Mouse (Mus musculus) heart, adult 2 months (tissue): ENCODE data around the gene Atp11a. TPM values are rescaled to one million over a fixed set of nuclear protein-coding genes. Genes with fewer than 3 reads are reported as not detected.

Experiments used
- DNase-seq, 2 experiments: peaks; one replicate each; pipeline ENCODE4 v3.0.0; 2021
- H3K27ac ChIP-seq: fragments of 200-600 bp; 2 replicates; pipeline ENCODE4 v1.8.1; 2022
- H3K27me3 ChIP-seq: fragments of 200-500 bp; 2 replicates; pipeline ENCODE4 v1.6.1; 2012; ENCODE audit warnings: mild to moderate bottlenecking, low read length, inconsistent platforms, mixed read lengths; ENCODE audit not compliant: control insufficient read depth, insufficient read depth
- H3K36me3 ChIP-seq: fragments of 200-500 bp; 2 replicates; pipeline ENCODE4 v1.6.1; 2012; ENCODE audit warnings: low read length, inconsistent platforms; ENCODE audit not compliant: control insufficient read depth, insufficient read depth
- H3K4me1 ChIP-seq: fragments of 200-500 bp; 2 replicates; pipeline ENCODE4 v1.6.1; 2011; ENCODE audit warnings: low read length; ENCODE audit not compliant: control insufficient read depth, insufficient read depth
- H3K4me3 ChIP-seq: fragments of 200-600 bp; 2 replicates; pipeline ENCODE4 v1.8.1; 2022
- H3K79me2 ChIP-seq: fragments of 200-500 bp; replicated peaks from 2 replicates; pipeline ENCODE4 v1.6.1; 2012; ENCODE audit warnings: mild to moderate bottlenecking, inconsistent platforms, low read length, moderate library complexity, mixed read lengths; ENCODE audit not compliant: control insufficient read depth, insufficient read depth
- H3K9ac ChIP-seq: fragments of 200-500 bp; 2 replicates; pipeline ENCODE4 v1.6.1; 2012; ENCODE audit warnings: low read depth, mild to moderate bottlenecking, control low read depth, inconsistent platforms, low read length, mixed read lengths
- CTCF ChIP-seq: fragments of 200-600 bp; IDR thresholded peaks from 2 replicates; pipeline ENCODE4 v1.8.1; 2022; ENCODE audit warnings: antibody characterized with exemption, mild to moderate bottlenecking, moderate library complexity
- EP300 ChIP-seq: fragments of 200-500 bp; IDR thresholded peaks from 2 replicates; pipeline ENCODE4 v1.6.1; 2011; ENCODE audit warnings: low read depth, low read length, control low read depth; ENCODE audit not compliant: insufficient read depth
- POLR2A ChIP-seq: fragments of 200-500 bp; IDR thresholded peaks from 2 replicates; pipeline ENCODE4 v1.6.1; 2011; ENCODE audit warnings: mild to moderate bottlenecking, low read depth, low read length, control low read depth; ENCODE audit not compliant: insufficient read depth
- WGBS: fragments of 180-500 bp; shearing (Covaris S2); methylation state at CpG from one replicate; pipeline ENCODE4 v1.1.7; 2018; 5-methylcytosine and 5-hydroxymethylcytosine counted together
- intact Hi-C: fragments of 180-260 bp; cut with DNase I; formaldehyde crosslinking; loops from one replicate; pipeline ENCODE4 v1.15.1; 2025
- polyA plus RNA-seq: library from polyadenylated mRNA; depleted of rRNA; stranded (reverse); fragments of >200 nt; gene quantifications from 2 replicates; pipeline ENCODE4 v1.2.3, GENCODE M21; 2012
- total RNA-seq, 2 experiments: library from RNA; stranded (reverse); gene quantifications; 2 replicates each; pipeline ENCODE4 v1.2.3; 2021

The Atp11a gene
- total and polyA plus RNA-seq, 3 experiments: 56.0 to 80.1 (median 79.5) TPM

GRCm38 (mm10) chr8:12804909-12805308 is 48.1 kb downstream of the Atp11a start:
- intact Hi-C loops: no loop called here
- WGBS: 71% methylated on average over 5 of the region's 5 CpGs

DNA sequence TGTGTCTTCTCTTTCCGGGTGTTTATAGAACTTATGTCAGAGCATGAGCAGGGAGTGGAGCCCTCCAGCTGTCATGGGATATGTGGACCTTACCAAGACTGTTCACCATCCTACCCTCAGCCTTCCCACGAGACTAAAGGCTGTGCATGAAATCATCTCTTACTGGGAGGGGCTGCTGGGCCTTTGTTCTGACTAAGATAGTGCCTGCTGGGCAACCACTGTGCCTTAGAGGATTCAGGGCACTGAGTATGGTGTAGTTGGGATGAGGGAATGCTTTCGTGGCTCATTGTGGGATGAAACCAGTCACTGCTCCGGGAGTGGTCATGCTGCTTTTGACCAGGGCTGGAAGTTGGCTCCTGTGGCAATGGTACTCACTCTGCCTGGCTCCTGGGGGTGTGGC is 48.8 kb downstream of the Atp11a start:
- Histone ChIP-seq H3K27me3 (no peaks in the 10 kb centered on the region), H3K27ac (no peak overlapping the region), H3K36me3 (no peaks in the 10 kb centered on the region), H3K4me3 (no peak overlapping the region), H3K9ac (no peak overlapping the region), H3K4me1 (peaks cover 22% of the 10 kb centered on the region), H3K79me2 (no peaks in the 10 kb centered on the region; the same call in 1 of the 2 replicates)
- 73% methylated on average over 4 of the region's 4 CpGs for WGBS
- TF ChIP-seq EP300 (no peak), CTCF (no peak), POLR2A (no peak)
- no peak for DNase-seq
- intact Hi-C loops: no loop called here

More at GRCm38 (mm10) chr8:12804909-12805308, 48.1 kb downstream of the Atp11a start:
- Histone ChIP-seq H3K27me3 (no peaks in the 10 kb centered on the region), H3K9ac (no peak overlapping the region), H3K79me2 (no peaks in the 10 kb centered on the region; the same call in 1 of the 2 replicates), H3K4me1 (peaks cover 26% of the 10 kb centered on the region), H3K36me3 (no peaks in the 10 kb centered on the region), H3K4me3 (no peak overlapping the region), H3K27ac (no peak overlapping the region)
- DNase-seq: no peak
- TF ChIP-seq EP300 (no peak), CTCF (no peak), POLR2A (no peak)

DNA sequence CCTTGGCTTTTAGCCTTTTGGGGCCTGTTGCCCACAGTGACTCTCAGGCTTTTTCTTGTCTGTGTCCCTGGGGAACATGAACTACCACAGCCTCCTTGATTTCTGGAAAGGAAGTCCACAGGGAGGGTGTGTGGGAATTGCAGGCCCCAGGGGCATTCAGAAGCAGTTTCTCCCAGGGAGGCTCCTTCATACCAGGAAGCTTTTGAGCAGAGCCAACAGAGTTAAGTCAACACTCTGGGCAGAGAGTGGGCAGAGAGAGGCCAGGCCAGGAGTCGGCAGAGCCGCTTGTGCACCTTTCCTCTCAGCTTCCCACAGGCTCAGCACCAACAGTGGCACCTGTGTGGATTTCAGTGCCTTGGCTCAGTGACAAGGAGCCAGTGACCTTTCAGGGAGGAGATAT is 51.2 kb downstream of the Atp11a start:
- TF ChIP-seq EP300 (no peak), POLR2A (no peak), CTCF (no peak)
- Histone ChIP-seq H3K36me3 (no peaks in the 10 kb centered on the region), H3K79me2 (no peaks in the 10 kb centered on the region; the same call in 1 of the 2 replicates), H3K4me1 (peaks cover 9% of the 10 kb centered on the region), H3K27me3 (no peaks in the 10 kb centered on the region), H3K9ac (no peak overlapping the region), H3K27ac (no peak overlapping the region), H3K4me3 (no peak overlapping the region)
- 59% methylated on average over 2 of the region's 2 CpGs for WGBS
- peak in 1 of 2 experiments; percentile 25 for DNase-seq
- intact Hi-C loops: no loop called here

- Histone ChIP-seq H3K4me1 (peaks cover 9% of the 10 kb centered on the region), H3K9ac (no peak overlapping the region), H3K79me2 (no peaks in the 10 kb centered on the region), H3K4me3 (no peak overlapping the region), H3K27me3 (no peaks in the 10 kb centered on the region), H3K27ac (no peak overlapping the region), H3K36me3 (no peaks in the 10 kb centered on the region)
- intact Hi-C loops: no loop called here
- no peak for TF ChIP-seq CTCF
- no peak for TF ChIP-seq EP300
- no peak for TF ChIP-seq POLR2A
- DNase-seq: no peak
- 90% methylated on average over 2 of the region's 2 CpGs for WGBS
Measured at GRCm38 (mm10) chr8:12809516-12809915, 52.7 kb downstream of the Atp11a start.

DNA sequence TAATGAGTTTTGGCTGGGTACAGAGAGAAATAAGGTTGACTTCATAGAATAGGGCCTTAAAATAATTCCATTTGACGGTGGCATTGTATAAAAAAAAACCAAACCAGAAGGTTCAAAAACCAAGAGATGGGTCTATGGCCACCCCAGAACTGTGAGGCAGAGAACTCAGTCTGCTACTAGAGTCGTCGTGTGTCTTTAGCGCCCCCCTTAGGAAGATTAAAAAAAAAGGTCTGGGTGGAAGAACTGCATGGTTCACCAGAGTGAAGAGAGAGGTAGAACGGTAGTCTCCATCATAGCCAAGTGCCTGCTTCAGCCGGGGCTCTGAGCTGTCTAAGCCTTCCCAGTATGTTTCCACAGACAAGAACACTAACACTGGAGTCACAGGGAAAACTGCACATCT is 54.4 kb downstream of the Atp11a start:
- TF ChIP-seq CTCF: peak; percentile 57
- TF ChIP-seq EP300: no peak
- no peak for TF ChIP-seq POLR2A
- no peaks in the 10 kb centered on the region for H3K79me2 ChIP-seq
- intact Hi-C loops: loop anchor here (1.0 to 5.0 kb wide), 2 partner anchors 56 to 134 kb away; no protein-coding TSS in a partner anchor
- H3K27me3 ChIP-seq: no peaks in the 10 kb centered on the region
- DNase-seq: no peak
- WGBS: 43% methylated on average over 6 of the region's 6 CpGs
- no peak overlapping the region for H3K9ac ChIP-seq
- H3K4me1 ChIP-seq: peaks cover 1% of the 10 kb centered on the region
- H3K4me3 ChIP-seq: no peak overlapping the region
- no peaks in the 10 kb centered on the region for H3K36me3 ChIP-seq
- H3K27ac ChIP-seq: no peak overlapping the region

- WGBS: 74% methylated on average over 6 of the region's 6 CpGs
- Histone ChIP-seq H3K4me1 (no peaks in the 10 kb centered on the region), H3K27me3 (no peaks in the 10 kb centered on the region), H3K27ac (no peak overlapping the region), H3K9ac (no peak overlapping the region), H3K79me2 (no peaks in the 10 kb centered on the region), H3K36me3 (no peaks in the 10 kb centered on the region), H3K4me3 (no peak overlapping the region)
- no peak for DNase-seq
- TF ChIP-seq POLR2A (no peak), EP300 (no peak), CTCF (no peak)
- intact Hi-C loops: no loop called here
Measured at GRCm38 (mm10) chr8:12816412-12816811, 59.6 kb downstream of the Atp11a start.
